Mouse (Mus musculus) stomach, embryonic 14.5 days (tissue): Measurements from ENCODE around the gene Slfn9. TPM values are rescaled to one million over a fixed set of nuclear protein-coding genes. Genes with fewer than 3 reads are reported as not detected.
"Not testable (repeated sequence)": the region's sequence is repeated elsewhere in the genome, so short reads cannot be mapped to it uniquely, and the experiment has no call there.

Source experiments
- ATAC-seq: fragments of 200-750 bp; cut with Nextera tagmentation; 2 replicates; pipeline ENCODE4 v1.8.0; 2017; ENCODE audit warnings: low read depth, moderate TSS enrichment; ENCODE audit not compliant: insufficient number of reproducible peaks, insufficient read depth, low FRiP score
- H3K27ac ChIP-seq: fragments of 300-500 bp; sonication (generic); 2 replicates; pipeline ENCODE4 v1.5.1; 2014; ENCODE audit warnings: mild to moderate bottlenecking, low read length, moderate library complexity, mixed read lengths
- H3K27me3 ChIP-seq: fragments of 300-500 bp; sonication (generic); 2 replicates; pipeline ENCODE4 v1.6.1; 2014; ENCODE audit warnings: low read length, control low read depth, mixed read lengths; ENCODE audit not compliant: control insufficient read depth, insufficient read depth
- H3K36me3 ChIP-seq: fragments of 300-500 bp; sonication (generic); 2 replicates; pipeline ENCODE4 v1.6.1; 2014; ENCODE audit warnings: mild to moderate bottlenecking, control low read depth, low read length, moderate library complexity, mixed read lengths; ENCODE audit not compliant: control insufficient read depth, insufficient read depth
- H3K4me1 ChIP-seq: fragments of 300-500 bp; sonication (generic); 2 replicates; pipeline ENCODE4 v1.6.1; 2014; ENCODE audit warnings: low read length, control low read depth, mixed read lengths; ENCODE audit not compliant: control insufficient read depth, insufficient read depth
- H3K4me2 ChIP-seq: fragments of 300-500 bp; sonication (generic); replicated peaks from 2 replicates; pipeline ENCODE4 v1.6.1; 2014; ENCODE audit warnings: low read depth, low read length, control low read depth
- H3K4me3 ChIP-seq: fragments of 300-500 bp; sonication (generic); 2 replicates; pipeline ENCODE4 v1.5.1; 2014; ENCODE audit warnings: low read depth, low read length, control low read depth
- H3K9ac ChIP-seq: fragments of 300-500 bp; sonication (generic); replicated peaks from 2 replicates; pipeline ENCODE4 v1.6.1; 2014; ENCODE audit warnings: low read depth, mild to moderate bottlenecking, control low read depth, low read length, moderate library complexity, mixed read lengths
- H3K9me3 ChIP-seq: fragments of 300-500 bp; sonication (generic); 2 replicates; pipeline ENCODE4 v1.6.1; 2016; ENCODE audit warnings: low read depth, low read length, control low read depth; ENCODE audit not compliant: control insufficient read depth
- WGBS: fragments of 180-500 bp; shearing (Covaris S2); extraction: QIAGEN DNeasy Blood & Tissue Kit; methylation state at CpG from one replicate; pipeline ENCODE4 v1.1.7; 2014; 5-methylcytosine and 5-hydroxymethylcytosine counted together
- polyA plus RNA-seq: library from polyadenylated mRNA; unstranded; fragments of >200 nt; fragmentation: Nextera tagmentation; extraction: Ambion mirVana; gene quantifications from 2 replicates; pipeline ENCODE4 v1.2.1, GENCODE M21; 2014

Gene Slfn9
- polyA plus RNA-seq, 1 experiment from 2014 or later = 30.6 TPM

GRCm38 (mm10) chr11:82951865-82952611 lies 39.6 kb downstream of the Slfn9 start:
- no peak for ATAC-seq
- peaks cover 18% of the 10 kb centered on the region for H3K27me3 ChIP-seq
- H3K9me3 ChIP-seq = no peaks in the 10 kb centered on the region
- WGBS = 8% methylated on average over 28 of the region's 28 CpGs
- no peak overlapping the region for H3K9ac ChIP-seq
- H3K4me2 ChIP-seq = no peak overlapping the region; the same call in 1 of the 2 replicates
- H3K4me3 ChIP-seq = 0 out of 2 replicates have a peak overlapping the region, but pooled peaks have one; percentile 2
- H3K4me1 ChIP-seq = no peaks in the 10 kb centered on the region
- no peaks in the 10 kb centered on the region for H3K36me3 ChIP-seq
- no peak overlapping the region for H3K27ac ChIP-seq

GRCm38 (mm10) chr11:82950736-82951481 lies 40.7 kb downstream of the Slfn9 start, which contains the start of gene Slfn5:
Gene Slfn5 (plus strand): TSS chr11:82951349.
- no peak within 1 kb of the TSS for H3K27ac ChIP-seq
- no peak for ATAC-seq
- peaks cover 18% of the 10 kb centered on the region for H3K27me3 ChIP-seq
- 0 out of 2 replicates have a peak within 1 kb of the TSS, but pooled peaks have one; percentile 2 for H3K4me3 ChIP-seq
- WGBS = 9% methylated on average over 10 of the region's 10 CpGs
- no peaks in the 10 kb centered on the region for H3K9me3 ChIP-seq
- no peaks in the 10 kb centered on the region for H3K4me1 ChIP-seq
- H3K9ac ChIP-seq = no peak within 1 kb of the TSS
- H3K36me3 ChIP-seq = no peaks in the 10 kb centered on the region
- H3K4me2 ChIP-seq = no peak within 1 kb of the TSS; the same call in 1 of the 2 replicates

- no peak overlapping the region for H3K27ac ChIP-seq
- no peaks in the 10 kb centered on the region for H3K36me3 ChIP-seq
- no peaks in the 10 kb centered on the region for H3K9me3 ChIP-seq
- ATAC-seq = no peak
- H3K4me1 ChIP-seq = no peaks in the 10 kb centered on the region
- WGBS = 85% methylated on average over 9 of the region's 9 CpGs
- H3K4me2 ChIP-seq = no peak overlapping the region
- H3K9ac ChIP-seq = no peak overlapping the region
- H3K27me3 ChIP-seq = peaks cover 18% of the 10 kb centered on the region
- H3K4me3 ChIP-seq = no peak overlapping the region
These were observed 42.6 kb downstream of the Slfn9 start for GRCm38 (mm10) chr11:82949036-82949435.

- no peak for ATAC-seq
- H3K27me3 ChIP-seq = peaks cover 18% of the 10 kb centered on the region
- no peak overlapping the region for H3K4me3 ChIP-seq
- no peak overlapping the region for H3K27ac ChIP-seq
- H3K9ac ChIP-seq = no peak overlapping the region
- H3K4me1 ChIP-seq = no peaks in the 10 kb centered on the region
- no peak overlapping the region for H3K4me2 ChIP-seq
- no peaks in the 10 kb centered on the region for H3K9me3 ChIP-seq
- WGBS = 51% methylated on average over 4 of the region's 4 CpGs
- H3K36me3 ChIP-seq = no peaks in the 10 kb centered on the region
These were observed 44.2 kb downstream of the Slfn9 start for GRCm38 (mm10) chr11:82947457-82947856.

GRCm38 (mm10) chr11:82945636-82946035 lies 46.0 kb downstream of the Slfn9 start:
- Histone ChIP-seq H3K9ac (no peak overlapping the region), H3K4me3 (no peak overlapping the region), H3K4me2 (no peak overlapping the region), H3K27ac (no peak overlapping the region), H3K4me1 (no peaks in the 10 kb centered on the region), H3K9me3 (no peaks in the 10 kb centered on the region), H3K36me3 (no peaks in the 10 kb centered on the region), H3K27me3 (peaks cover 4% of the 10 kb centered on the region; the same call in 1 of the 2 replicates)
- 50% methylated on average over 2 of the region's 2 CpGs for WGBS
- ATAC-seq = no peak

- ATAC-seq = no peak
- Histone ChIP-seq H3K27ac (no peak overlapping the region), H3K27me3 (0 out of 2 replicates have a peak, but pooled peaks cover 3% of the 10 kb centered on the region), H3K9me3 (no peaks in the 10 kb centered on the region), H3K36me3 (no peaks in the 10 kb centered on the region), H3K4me2 (no peak overlapping the region), H3K9ac (no peak overlapping the region), H3K4me3 (no peak overlapping the region), H3K4me1 (no peaks in the 10 kb centered on the region)
- 59% methylated on average over 6 of the region's 6 CpGs for WGBS
These were observed 48.3 kb downstream of the Slfn9 start for GRCm38 (mm10) chr11:82943336-82943735.

- 2% methylated on average over 17 of the region's 29 CpGs for WGBS
- Histone ChIP-seq H3K9me3 (no peaks in the 10 kb centered on the region), H3K27ac (no peak overlapping the region), H3K27me3 (peaks cover 36% of the 10 kb centered on the region), H3K4me1 (no peaks in the 10 kb centered on the region), H3K9ac (no peak overlapping the region), H3K4me3 (peak overlapping the region; percentile 43), H3K36me3 (no peaks in the 10 kb centered on the region), H3K4me2 (peak overlapping the region; percentile 91)
- no peak for ATAC-seq
These were observed 58.4 kb downstream of the Slfn9 start for GRCm38 (mm10) chr11:82933186-82933585.

GRCm38 (mm10) chr11:82931671-82932450 lies 59.8 kb downstream of the Slfn9 start:
- H3K9ac ChIP-seq, H3K27ac ChIP-seq, H3K36me3 ChIP-seq, H3K9me3 ChIP-seq, ATAC-seq, H3K4me1 ChIP-seq: not testable (repeated sequence)
- peaks cover 38% of the 10 kb centered on the region for H3K27me3 ChIP-seq
- H3K4me3 ChIP-seq = peak overlapping the region; percentile 43
- under 1% methylated on average over 116 of the region's 119 CpGs for WGBS
- peak overlapping the region; percentile 91 for H3K4me2 ChIP-seq
